Mouse (Mus musculus) regulatory T cell (primary cell): Measurements from ENCODE around the gene Nasp.

ENCODE experiments used
- in situ Hi-C: fragments of 300-600 bp; cut with MboI, MseI; formaldehyde crosslinking; loops from one replicate; pipeline ENCODE4 v1.15.1; 2025; ENCODE audit warnings: high pct_unique_total_duplicates

Nasp gene

DNA sequence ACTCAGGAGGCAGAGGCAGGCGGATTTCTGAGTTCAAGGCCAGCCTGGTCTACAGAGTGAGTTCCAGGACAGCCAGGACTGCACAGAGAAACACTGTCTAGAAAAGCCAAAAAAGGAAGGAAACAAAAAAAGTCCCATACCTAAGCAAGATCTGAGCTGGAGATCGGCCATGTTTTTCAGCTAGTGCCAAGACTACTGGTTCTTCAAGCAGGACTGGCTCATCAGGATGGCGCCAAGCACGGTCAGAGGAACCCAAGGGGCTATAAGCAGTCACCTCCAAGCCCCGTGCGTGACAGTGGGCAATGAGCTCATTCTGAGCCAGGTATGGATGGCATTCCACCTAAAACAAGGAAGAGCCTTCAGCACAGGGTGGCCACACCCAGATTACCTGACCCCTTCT is 11.1 kb upstream of the Nasp start:
- in situ Hi-C loops, result no loop called here

DNA sequence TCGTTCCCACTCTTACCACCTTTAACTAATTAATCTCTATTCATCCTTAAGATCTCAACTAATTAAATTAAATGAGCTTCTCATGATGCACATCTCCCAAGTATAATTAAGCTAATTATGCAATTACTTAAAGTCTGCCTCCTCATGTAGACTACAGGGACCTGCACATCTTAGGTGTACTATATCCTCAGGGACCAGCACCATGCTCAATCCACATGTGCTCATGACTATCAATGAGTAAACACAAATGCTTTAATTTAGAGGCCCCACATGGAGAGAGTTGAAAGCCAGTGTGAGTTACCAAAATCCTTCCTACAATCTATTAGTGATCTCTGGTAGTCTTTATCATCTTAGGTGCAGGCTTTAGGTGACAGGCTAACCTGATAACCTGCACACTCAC is 7.5 kb upstream of the Nasp start:
- in situ Hi-C loops, result no loop called here

- in situ Hi-C loops, result loop anchor here (5.0 kb wide), 2 partner anchors 60 to 495 kb away; partner anchors contain the start of gene Prdx1
Measured at GRCm38 (mm10) chr4:116627359-116627716, 403 bp downstream of the Nasp start.

GRCm38 (mm10) chr4:116626658-116627358 is 933 bp downstream of the Nasp start:
- in situ Hi-C loops, result loop anchor here (5.0 kb wide), 2 partner anchors 60 to 495 kb away; partner anchors contain the start of gene Prdx1

DNA sequence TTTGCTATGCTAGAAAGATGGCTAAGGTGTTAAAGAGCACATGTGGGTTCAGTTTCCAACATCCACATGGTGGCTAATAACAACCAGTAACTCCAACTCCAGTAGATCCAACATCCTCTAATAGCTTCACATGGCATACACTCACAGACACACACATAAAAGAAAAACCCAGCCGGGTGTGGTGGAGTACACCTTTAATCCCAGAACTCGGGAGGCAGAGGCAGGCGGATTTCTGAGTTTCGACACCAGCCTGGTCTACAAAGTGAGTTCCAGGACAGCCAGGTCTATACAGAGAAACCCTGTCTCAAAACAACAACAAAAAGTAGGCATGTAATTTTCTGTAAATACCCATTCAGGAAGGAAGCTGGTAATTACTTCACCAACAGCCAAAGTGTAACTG is 2.9 kb downstream of the Nasp start:
- in situ Hi-C loops, result loop anchor here (5.0 kb wide), 2 partner anchors 62 to 497 kb away; partner anchors contain the start of gene Prdx1

DNA sequence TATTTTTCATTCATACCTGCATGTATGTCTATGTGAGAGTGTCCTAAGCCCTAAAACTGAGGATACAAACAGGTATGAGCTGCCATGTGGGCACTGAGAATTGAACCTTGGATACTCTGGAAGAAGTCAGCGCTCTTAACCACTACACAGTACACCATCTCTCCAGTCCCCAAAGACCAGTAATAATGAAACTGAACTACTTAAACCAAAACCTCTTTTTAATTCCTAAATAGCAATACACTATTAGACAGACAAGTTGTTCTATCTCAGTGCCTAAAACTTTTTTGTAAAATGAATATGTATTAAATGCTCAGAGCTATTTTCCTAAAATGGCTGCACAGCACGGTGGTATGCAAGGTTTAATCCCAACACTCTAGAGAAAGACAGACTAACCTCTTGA is 12.5 kb downstream of the Nasp start:
- in situ Hi-C loops, result no loop called here

- in situ Hi-C loops, result no loop called here
Measured at GRCm38 (mm10) chr4:116612621-116613020, 15.1 kb downstream of the Nasp start.

DNA sequence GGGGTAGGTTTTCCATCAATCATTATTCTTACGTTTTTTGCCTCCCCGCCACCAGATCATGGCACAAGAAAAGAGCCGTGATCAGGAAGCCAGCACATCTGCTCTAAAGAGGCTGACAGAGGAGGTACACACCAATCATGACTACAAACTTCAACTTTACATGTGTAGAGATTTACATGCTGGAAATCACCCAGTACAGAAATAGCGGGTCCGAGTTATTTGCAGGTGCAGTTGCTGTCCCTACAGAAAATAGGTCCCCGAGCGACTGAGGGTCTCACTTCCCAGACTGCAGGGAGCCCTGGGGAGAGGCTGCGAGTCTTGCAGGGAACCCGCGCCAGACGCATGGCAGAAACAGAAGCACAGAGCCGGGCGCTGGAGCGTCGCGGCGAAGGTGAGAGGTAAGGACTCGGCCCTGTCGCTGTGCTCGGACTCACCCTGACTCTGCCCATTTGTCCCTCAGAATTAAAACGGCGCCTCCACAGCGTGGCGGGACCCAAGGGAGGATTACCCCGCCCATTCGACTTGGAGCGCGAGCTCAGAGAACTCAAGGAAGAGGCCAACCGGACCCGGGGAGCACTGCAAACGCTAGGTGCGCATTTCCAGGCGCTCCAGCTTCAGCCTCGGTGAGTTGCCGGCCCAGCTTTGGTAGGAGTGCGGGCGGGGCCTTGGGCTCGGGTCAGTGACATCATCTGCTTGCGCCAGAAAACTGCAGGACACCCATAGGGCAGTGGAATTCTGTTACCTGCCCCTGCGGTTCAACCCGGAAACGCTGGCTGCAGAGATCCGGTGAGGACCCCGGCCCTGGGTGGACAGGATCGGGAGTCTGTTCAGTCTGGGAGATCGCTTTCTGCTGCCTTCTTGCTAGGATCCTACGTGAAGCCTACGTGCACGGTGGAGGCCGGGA is 30.5 kb downstream of the Nasp start:
- in situ Hi-C loops, result no loop called here

DNA sequence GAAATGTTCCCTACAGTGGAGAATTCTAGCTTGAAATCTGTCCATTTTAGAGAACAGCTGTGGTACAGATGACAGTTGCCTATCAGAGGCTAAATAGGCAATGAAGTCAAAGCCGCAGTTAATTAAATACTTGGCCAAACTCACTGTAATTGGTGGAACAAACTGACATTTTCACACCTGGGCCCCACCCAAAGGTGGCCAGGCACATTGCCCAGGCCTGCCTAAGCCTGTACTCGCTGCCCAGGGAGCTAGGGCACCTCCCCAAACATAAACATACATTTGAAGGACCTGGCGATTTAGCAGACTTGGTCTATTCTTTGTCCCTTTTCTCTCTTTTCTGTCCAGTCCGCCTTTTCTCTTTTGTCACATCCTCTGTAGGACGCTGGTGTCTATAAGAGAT is 31.4 kb downstream of the Nasp start, which contains the start of gene Ccdc17:
Ccdc17 (plus strand) TSS at position 276 of the 400 bp plus-strand sequence.
- in situ Hi-C loops, result no loop called here

DNA sequence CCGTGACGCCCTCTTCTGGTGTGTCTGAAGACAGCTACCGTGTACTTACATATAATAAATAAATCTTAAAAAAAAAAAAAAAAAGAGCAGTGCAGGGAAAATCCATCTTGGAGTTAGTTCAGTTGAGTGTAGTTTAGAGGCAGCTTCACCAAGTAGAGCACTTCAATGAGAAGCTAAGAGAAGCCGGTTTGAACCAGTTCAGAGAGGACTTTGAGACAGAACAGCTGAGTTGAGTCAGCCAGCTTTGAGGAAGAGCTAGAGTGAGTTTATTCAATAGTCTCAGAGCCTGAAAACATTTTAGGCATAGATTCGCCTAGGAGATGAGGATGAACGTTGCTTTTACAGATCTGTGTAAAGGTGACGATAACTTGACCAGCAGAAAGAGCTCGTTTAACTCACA is 31.9 kb downstream of the Nasp start:
- in situ Hi-C loops, result no loop called here

DNA sequence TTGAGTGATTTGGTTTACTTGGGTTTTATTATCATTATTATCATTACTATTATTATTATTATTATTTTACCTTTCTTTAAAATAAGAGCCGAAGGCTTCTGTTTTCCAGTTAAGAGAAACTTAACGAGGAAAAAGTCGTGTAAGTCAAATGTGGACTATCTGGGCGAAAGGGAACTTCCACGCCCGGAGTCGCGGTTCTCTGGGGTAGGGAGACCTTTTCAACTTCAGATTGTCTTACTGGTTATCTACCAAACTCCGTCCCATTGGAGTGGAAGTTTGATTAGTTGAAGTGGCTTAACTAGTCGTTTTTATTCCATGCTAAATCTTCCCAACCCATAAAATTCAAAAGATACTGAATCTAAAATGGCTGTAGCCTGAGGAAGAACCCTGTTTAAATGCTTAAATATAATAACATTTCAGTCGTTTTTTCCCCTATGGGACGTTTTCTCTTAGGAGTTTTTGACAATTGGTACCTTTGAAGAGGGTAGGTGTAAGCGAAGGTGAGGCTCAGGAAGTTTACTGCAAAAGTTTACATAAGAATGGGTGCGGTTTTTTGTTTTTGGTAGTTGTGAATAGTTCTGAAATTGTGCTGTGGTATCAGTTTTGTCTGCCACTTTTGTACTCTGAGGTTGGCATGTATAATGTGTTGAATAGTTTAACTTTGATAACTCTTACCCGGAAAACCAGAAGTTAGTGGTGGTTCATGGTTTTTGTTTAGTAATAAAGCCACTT is 69.4 kb downstream of the Nasp start:
- in situ Hi-C loops, result no loop called here

DNA sequence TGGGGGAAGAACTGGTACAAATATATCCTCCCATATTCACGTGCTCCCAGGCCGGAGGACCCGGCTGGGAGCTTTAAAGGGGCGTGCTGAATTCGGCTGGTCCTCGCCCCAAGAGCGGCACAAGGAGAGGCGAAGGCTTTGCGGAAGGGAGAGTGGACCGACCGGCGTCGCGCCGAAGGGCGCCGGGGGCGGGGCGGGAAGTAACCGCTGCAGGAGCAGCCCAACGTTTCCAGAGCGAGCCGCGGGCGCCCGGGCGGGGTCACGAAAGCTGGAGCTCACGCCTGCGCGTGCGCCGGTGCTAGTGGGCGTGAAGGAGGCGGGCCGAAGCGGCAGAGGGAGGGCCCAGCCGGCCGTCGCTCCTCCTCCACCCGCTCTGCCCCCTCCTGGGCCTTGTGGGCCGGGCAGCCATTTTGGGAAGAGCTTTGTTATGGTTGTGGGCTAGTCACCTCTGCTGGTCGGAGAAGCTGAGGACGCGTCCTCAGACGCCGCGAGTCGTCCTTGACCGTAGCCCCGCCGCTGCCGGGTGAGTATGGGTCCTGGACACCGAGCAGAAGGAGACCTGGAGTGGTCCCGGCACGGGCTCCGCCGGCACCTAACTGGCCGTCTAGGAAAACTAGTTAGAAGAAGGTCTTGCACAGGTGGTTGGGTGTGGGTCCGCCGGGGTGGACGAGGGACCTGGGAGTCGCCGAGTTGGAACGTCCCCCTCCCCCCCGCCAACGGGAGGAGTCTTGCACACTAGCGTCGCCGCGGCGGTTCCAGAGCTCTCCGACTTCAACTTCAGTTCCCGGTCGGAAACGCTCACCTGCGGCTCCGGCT is 70.2 kb downstream of the Nasp start, which contains the start of gene Gpbp1l1:
Gpbp1l1 (plus strand) TSS at position 353 of the 816 bp plus-strand sequence.
- in situ Hi-C loops, result no loop called here

- in situ Hi-C loops, result no loop called here
Measured at GRCm38 (mm10) chr4:116556561-116557305, 71.0 kb downstream of the Nasp start.

DNA sequence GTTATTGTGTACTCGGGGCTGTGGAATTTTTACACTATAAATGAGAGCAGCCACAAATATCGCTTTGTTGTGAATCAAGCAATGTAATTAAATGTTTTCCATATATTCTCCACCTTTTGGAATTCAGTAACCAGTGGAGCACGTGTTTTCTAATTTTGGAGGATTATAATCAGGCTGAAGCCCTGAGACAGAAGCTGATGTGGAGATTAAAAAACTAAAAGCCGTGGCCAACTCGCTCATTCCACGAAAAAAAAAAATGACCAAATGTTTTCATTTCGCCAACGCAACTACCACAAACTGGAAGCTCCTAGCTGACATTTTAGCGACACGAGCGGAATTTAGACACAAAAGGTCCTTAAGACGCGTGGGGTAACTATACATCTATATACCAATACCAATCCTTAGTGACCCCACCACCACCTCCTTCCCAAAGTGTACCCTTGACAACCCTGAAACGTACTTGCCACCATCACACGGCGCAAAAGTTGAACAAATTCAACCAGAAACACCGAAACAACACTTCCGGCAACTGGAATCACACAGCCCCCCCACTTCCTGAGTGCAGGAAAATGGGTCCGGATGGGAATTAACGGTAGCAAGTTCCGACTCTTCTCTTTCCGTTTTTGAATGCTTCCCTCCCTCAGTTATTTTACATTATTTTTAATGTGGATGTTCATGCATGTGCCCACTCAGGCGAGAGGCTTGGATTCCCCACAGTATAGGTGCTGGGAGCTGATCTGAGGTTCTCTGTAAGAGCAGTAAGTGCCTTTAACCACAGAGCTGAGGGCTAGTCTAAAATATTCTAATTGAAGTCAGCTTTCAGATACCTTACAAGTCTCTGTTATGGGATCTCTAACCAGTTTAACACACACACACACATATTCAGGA is 72.1 kb downstream of the Nasp start, which contains the start of gene Tmem69:
Tmem69 (minus strand) TSS at position 524 of the 888 bp plus-strand sequence.
- in situ Hi-C loops, result no loop called here

DNA sequence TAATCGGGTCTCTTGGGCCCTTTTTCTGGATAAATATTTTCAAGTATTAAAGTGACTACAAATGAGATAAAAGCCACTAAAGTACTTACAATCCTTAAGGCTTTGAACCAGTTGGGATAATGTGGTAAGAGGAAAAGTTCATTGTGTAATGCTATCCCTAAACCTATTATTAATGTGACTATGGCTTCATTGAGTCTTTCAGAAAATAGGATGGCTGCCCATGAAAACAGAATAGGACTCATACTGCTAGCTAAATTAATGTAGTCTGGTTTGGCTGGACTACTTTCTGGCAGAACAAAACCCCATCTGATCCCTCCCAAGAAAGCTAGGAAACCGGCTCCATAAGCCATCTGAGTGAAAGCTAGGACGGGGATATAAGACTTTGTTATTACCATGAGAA is 74.7 kb downstream of the Nasp start:
- in situ Hi-C loops, result no loop called here
